Mouse (Mus musculus) thymus, postnatal 4 days (tissue): ENCODE results near the gene Trim46.

Source experiments
- DNase-seq: peaks from one replicate; pipeline ENCODE4 v3.0.0; 2021

Trim46 gene

DNA sequence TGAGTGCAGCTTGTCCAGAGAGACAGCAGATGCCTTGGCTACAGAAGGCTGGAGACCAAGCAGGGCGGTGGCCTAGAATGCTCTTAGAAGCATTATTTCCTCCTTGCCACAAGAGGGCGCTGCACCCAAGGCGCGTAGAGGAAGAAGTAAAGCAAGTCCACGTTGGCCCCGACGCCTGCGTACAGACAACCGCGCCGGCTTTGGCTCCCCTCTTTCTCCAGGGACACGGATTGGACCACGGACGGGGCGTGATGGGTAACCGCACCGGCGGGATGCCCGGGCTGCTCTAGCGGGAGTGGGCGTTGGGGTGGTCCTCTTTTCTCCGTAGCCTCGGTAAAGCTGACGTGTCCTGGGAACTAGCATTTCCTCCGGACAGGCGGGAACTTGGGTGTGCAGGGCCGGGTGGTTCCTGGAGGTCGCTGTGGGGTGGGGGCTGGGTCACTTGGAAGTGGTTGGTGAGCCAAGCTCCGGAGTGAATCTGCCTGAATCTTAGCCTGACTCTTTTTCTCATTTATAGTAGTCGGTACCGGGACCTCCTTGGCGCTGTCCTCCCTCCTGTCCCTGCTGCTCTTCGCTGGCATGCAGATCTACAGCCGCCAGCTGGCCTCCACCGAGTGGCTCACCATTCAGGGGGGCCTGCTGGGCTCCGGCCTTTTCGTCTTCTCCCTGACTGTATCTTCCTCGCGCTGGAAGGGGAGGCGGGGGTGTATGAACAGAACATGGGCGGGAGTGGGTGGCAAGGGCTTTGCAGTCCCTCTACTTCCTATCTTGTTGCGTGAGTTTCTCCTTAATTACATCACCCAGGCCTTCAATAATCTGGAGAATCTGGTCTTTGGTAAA, at the start of gene Trim46:
Trim46 (minus strand) TSS at position 49 of the 840 bp plus-strand sequence.
- peak; percentile 91 for DNase-seq

DNA sequence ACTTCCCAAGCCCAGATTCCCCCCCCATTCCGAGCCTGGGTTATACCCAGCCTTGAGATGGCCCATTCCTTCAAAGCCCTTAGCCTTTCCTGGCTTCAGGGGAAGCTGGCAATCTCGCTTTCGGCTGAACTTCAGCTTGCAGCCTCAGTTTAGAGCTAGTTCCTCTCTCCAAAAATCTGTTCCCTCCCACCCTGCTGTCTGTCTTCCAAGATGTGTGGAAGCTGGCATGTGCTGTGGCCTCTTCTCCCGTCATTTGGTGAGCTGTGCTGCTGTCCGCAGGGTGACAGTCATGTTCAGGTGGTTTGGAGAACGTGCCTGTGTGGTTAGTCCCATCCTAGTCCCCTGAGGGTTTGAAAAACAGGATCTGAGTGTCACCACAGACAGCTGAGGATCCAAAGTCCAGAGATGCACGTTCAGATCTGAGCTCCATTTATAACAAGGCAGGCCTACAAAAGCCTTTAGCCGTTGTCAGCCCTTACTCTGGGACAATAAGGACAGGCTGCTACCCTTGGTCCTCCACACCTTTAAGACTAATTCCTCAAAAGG, 49.6 kb upstream of the Trim46 start:
- no peak for DNase-seq

DNA sequence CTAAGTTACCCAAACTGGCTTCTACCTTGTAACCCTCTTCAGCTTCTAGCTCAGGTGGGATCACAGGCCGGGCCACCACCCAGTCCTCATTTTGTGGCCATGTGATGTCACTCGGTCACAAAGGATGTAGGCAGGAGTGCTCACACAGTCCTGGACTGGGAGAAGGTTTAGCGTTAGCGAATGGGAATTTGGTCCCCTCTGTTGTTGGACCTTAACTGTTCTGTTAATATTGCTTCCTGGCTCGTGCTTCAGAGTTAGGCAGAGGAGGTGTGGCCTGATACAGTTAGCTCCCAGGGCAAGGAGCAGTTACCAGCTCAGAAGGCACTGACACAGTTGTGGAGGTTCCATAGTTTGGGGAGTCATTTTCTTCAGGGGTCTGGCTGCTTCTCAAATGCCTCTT, 48.1 kb upstream of the Trim46 start:
- DNase-seq: no peak

DNA sequence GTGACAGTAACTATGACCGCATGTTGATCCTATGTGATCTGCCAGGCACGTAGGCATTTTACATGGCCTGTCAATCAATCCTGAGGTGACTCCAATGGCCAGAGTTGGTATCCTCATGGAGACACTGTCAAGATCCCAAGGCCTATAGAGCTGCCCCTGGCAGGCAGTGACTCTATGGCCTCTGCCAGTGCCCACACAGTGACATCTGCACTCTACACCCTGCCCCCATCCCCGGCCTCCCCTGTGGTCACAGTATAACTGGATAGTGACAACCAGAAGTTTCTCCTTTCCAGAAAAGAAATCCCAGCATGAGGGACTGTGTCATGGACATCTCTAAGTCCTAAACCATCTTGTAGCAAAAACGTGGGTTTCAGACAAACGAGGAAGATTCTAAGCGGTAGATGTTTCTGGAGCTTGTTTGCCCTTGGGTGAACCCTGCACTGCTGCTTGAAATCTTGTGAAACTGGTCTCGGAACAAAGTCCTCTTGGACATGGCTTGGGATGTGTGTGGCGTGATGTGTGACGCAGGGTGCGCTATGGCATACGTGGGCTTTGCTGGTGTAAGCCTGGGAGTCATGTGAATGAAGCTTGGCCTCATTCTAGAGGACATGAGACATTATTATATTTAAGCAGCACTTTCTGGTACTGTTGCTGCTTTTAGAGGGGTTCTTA, 47.3 kb upstream of the Trim46 start:
- DNase-seq: no peak

DNA sequence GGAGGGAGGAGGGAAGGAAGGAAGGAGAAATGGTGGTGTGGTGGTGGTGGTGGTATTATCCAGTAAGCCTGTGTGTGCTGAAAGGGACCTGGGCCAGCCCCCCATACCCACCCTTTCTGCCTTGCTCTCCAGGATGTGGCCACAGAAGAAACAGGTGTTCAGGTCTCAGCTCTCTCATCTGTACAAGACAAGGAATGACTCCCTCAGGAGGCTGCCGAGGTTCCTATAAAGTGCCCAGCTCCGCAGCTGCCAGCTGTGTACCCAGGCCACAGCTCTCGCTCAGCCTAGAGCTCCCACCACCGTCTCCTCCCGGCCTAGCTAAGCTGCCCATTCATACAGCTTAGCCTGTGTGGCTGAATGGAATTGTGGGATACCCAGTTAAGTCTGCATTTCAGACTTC, 46.2 kb upstream of the Trim46 start:
- DNase-seq: peak; percentile 51

DNA sequence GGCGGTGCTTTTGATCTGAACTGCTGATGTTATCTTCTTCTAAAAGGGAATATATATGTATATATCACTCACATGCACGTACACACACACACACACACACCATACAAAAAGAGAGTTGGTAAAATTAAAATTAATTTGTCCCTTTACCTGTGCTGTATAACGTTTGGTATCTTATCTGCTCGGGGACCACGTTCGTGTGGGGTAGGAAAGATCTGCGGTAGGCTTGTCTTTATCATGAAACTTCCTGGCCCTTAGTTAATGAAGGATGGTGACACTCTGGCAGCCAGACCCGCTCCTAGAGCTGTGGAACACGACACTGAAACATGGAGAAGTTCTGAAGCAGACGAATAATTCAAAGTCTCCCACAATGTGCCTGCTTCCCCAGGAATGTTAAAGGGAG, 45.8 kb upstream of the Trim46 start:
- DNase-seq: no peak

DNA sequence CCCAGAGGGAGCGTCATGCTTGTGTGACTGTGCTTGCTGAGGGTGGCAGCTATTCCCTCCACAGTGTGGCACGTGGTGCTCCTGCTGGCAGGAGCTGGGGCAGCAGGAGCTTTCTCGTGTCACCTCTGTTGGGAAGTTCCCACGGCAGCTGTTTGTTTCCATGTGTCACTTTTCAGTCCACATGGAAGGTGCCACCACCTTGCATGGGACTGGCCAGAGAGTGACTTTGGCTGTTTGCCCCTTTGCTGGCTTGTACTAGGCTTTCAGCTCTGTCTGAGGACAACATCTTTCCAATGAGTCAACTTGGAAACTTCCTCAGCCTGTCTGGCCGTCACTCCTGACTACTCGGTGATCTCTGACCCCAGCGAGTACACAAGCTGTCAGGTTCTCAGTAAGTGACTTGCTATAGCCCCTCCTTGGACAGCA, 42.4 kb upstream of the Trim46 start:
- no peak for DNase-seq

DNA sequence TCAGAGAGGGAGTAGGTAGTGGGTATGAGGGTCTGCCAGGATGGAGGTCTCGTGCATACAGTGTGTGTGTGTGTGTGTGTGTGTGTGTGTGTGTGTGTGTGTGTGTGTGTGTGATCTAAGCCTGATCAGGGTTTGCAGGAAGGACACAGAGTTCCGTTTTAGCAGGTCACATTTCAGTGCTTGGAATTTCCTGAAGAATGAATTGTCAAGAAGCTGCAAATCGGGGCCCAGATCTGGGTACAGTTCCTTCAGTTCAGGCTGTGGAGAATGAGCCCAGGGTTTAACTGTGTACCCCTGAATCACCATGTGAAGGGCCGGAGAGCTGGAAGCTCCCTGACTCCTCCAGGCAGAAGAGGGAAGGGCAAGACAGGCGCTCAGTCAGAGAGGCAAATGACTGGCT, 41.2 kb upstream of the Trim46 start:
- no peak for DNase-seq

DNA sequence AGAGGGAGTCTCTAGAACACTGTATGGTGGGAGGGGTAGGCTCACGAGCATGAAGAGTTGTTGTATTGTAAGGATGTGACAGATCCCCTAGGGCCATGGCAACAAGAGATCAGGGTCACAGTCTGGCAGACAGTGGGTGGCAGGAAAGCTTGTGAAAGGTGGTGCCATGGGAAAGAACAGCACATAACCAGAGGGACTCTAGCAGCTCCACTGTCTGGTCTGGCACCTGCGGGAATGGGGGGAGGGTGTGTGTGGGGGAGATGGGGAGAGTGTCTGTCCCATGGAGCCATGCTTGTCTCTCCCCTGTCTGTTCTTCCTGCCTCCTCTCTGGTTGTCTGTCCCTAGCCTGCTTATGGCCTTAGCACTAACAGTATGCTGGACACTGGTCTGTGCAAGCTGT, 39.4 kb upstream of the Trim46 start:
- DNase-seq: no peak

DNA sequence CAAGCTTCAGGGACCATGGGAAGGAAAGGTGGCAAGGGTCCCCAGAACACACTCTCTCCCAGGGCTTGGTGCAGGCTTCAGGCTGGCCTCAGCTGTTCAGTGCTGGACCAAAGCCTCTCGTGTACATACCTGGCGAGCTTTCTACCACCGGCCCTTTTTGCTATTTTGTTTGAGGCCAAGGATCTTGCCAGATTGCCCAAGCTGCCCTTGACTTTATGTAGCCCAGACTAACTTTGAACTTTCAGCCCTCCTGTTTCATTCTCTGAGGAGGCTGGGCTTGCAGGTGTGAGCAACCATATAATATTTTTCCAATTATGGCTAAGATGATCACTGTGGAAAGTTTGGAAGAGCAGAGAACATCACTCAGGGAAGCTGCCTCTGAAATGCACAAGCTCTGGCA, 38.2 kb upstream of the Trim46 start:
- DNase-seq: no peak

DNA sequence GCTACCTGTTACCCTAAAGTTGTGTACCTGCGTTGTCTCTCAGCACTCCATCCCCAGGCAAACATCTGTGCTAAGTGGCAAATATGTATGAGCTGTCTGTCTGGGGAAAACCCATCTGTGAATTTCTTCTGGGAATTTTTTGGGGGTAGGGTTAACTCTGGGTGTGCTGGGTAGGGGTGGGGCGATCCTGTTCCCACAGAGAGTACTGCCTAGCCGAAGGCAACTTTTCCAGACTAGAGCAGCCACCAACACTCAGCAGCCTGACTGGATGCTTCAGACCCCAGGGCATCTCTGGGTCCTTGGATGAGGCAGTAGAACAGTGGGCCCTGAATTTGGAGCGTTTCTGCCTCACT, 36.2 kb upstream of the Trim46 start:
- DNase-seq: no peak

DNA sequence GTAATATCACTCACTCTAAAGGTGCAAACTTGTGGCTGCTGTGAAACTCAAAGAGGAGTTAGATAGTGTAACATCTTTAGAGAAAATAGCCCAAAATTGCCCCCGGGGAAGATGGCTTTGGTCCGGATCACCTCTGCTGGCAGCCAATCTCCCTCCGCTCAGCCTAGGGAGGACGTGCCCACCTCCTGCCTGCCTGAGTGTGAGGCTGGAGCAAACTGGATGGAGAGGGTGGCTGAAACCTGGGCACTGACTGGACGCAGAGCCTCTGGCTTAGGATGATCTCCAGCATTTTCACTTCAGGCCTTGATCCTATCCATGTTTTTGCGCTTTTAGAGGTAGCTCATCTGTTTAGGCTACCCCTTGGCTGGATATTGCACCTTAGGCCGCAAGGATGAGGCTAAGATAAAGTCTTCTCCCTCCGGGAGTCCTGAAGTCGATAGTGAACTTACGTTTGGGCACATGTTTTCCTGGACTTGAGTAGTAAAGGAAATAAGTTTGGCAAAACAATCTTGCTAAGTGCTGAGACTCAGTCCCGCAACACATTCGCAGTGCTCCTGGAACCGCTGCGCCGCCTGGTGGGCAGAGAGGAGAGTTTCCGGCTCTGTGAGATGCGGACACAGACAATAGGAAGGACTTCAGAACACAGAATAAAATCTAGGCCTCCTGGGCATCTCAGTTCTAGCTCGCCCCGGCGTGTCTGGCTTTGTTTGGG, 35.6 kb upstream of the Trim46 start:
- peak; percentile 93 for DNase-seq

DNA sequence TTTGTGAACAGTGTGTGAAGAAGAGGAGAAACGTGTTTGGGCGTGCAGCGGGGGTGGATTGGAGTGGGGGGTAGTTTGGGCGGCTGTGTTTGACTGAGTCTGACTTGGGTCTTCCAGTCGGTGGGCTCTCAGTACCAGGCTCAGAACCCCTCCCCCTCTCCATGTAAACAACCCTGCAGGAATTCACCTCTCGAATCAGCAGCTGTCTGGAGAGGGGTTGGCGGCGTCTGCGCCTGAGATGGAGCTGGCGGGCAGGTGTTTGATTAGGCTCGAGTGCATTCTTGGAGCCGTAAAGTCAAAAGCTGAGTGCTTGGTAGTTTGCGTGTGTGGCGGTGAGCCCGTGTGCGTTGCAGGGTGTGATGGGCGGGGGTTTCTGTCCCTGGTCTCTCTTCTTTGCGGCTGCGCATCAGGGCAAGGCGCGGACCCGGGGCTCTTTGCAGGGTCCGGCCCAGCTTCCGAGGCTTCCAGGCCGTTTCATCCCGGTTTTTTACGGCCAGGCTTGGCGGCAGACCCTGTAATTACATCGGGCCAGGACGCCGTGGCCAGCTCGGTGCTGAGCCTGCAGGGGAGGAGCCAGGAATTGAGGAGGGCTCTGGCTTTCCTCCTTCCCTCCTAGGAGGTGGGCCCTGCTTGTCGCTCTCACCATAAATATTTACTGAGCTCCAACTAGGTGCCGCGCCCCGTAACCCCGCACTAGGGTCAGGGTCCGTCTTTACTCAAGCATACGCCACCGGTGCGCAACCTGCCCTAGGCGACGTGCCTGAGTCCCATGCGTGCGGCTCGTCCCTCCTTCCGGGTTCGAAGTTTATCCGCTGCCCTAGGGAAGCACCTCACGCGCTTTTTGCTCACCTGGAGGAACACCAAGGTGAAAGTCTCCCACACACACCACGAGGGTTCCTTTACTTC, 34.8 kb upstream of the Trim46 start, which contains the start of gene Efna1:
Efna1 (minus strand) TSS at position 537 of the 906 bp plus-strand sequence.
- peak; percentile 45 for DNase-seq

DNA sequence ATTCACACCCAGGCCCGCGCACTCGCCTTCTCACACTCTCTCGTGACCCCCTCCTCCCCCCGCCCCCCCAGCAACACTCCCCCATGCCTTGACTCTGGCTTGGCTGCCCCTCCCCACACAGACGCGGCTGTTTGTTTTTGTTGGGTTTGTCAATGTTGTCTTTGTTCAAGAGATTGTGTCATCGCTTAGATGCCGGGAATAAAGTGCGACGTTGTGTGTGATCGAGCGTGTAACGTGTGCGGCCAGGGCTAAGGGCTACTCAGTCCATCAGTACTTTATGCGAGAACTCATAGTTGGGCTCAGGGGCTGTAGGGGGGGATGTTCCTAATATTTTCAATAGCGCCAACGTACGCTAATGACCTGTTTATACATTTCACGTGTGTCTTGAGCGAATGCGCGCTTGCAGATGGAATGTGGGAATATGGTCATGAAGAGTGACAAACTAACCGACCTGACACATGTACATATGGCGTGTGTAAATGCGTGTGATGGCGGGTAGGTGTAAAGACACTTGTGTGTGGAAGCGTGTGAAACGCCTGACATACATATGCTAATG, 34.0 kb upstream of the Trim46 start:
- no peak for DNase-seq

DNA sequence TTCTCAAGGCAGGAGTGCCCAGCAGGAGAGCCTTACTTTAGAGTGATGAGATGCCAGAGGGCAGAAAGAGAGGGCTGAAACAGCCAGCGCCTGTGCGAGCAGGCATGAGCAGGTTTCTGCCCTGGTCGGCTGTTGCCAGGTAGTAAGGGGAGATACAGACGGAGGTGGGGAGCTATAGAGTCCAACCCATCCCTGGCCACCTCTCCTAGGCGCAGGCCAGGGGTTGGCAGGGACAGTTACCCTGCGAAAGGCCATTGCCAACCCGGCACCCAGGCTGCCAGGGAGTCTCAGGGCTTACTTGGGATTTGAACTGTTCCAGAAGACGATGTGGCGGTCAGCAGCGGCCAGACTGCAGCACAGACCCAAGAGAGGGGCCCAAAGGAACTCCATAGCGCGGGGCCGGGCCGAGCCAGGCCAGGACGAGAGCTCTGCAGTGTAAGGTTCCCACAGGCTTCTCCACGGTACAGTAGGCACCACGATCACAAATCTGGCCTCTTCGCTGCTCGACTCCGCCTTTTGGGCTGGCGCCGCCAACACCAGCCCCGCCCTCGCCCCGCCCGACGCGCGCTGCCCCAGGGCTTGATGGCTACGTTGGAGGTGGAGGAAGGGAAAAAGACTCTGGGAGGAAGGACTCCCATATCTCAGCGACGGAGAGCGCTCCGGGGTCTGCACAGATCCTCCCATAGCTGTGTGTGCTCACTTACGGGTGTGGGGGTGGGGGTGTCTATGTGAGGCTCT, 33.2 kb upstream of the Trim46 start:
- peak; percentile 56 for DNase-seq

DNA sequence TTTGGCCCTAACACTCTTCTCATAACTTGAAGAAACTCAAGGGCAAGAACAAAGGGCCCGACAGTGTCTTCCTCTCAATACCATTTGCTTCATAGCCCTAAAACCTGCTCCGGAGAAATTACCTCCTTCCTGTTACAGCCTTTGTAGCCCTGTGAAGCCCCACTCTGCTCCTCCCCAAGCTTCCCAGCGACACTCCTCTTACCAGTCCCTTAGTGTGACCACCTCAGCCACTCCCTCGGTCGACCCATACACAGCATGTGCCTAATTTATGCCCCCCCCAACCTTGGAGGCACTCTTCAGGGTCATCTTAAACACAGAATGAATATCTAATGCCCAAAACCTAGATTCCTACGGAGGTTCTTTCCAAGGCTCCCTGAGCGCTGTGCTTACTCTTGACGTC, 32.5 kb upstream of the Trim46 start:
- DNase-seq: no peak

DNA sequence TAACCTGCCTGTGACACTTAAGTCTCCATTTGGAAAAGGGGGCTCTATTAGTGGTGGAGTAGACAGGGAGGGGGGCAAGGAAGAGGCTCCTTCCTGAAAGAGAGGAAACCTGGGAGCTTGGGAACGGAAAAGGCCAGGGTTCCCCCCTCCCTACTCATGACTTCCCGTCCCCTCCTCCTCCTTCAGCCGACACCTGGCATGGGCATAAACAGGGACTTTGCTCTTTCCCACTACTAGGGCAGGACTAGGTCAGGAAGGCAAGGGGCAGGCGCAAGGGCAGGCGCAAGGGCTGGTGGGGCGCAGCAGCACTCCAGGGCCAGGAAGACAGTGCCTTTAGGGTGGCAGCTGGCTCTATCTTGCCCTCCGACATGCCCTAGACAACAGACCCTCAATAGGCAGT, 32.0 kb upstream of the Trim46 start:
- no peak for DNase-seq

DNA sequence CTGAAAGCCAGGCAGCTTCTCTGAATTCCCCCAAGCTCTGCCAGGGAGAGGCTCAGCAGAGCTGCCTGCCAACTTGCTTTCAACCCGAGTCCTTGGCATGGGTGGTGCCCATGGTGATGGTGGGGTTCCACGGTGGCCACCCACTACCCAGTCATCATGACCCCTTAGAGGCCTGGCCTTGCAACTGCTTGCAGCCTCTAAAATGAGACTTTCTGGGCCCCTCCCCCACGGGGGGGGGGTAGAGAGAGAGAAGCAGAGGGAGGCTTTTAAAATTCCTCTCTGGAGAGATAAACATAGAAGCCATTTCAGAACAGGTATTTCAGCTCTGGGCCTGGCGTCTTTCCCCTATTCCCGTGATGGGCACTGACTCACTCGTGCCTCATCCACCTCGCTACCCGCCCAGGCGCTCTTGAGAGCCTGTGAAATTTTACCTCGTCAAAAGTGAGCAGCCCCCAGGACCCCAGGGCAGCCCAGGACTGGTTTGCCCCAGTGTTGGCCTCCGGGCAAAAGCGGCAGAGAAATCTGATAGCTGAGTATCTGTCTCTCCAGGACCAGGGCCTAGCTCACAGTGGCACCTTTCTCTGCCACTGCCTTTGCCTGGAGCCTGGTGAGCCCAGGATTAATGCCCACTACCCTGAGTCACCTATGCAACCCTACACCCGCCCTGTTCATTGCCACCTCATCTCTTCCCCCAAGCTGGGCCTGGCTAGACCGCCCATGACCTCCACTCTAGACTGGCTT, 31.3 kb upstream of the Trim46 start:
- DNase-seq: no peak

DNA sequence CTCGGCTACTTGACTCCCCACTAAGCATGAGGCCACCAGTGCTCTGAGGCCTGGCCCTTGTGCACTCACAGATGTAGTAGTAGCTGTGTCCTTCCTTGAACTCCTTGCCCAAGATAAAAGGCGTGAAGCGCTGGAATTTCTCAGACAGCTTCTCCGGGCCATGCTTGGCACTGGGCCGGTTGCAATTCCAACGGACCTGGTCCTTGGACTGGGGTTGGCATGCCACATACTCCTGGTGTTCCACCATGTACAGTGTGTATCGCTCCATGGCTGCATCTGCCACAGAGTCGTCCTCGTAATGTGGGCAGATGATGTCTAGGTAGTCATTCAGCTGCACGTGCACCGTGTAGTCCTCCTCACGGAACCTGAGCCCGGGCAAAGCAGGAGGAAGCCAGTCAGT, 30.0 kb upstream of the Trim46 start:
- no peak for DNase-seq

DNA sequence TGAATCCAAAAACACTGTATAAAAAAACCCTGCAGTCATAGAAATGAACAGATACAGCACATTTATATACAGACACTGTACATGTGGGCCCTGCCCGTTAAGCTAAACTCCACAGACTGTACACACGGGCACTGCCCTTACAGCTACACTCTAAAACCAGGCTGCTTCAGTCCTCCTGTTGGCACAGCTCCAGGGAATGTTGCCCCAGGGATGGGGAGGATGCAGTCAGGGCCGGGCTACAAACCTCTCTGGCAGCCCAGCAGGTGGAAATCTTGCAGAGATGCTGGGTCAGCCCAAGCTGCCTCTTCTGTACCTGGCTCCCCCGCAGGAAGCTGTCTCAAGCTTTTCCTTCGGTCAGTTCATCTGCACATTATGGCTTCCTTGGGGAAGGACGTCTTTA, 25.7 kb upstream of the Trim46 start:
- DNase-seq: no peak

DNA sequence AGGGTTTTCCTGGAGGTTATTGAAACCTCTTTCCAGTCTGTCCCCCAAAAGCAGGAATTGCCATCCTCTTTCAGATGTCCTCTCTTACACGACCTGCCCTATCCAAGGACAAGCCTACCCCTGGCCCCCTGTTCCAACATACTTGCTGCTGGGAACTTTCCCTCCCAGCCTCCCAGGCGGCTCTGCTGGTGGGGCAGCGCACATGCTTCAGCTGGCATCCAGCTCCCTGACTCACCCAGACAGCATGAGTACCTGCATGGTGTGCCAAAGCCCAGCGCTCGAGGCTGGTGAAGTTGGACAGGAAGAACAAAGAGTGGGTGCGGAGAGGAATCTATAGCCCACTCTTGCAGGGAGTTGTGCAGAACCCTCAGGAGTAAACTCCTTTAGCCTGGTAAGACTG, 24.8 kb upstream of the Trim46 start:
- DNase-seq: peak; percentile 44
